Mouse (Mus musculus) cerebellum, adult 18-20 months (tissue): ENCODE results near the gene Gabbr2.

Experiments used
- DNase-seq, 2 experiments: peaks; one replicate each; pipeline ENCODE4 v3.0.0; 2021

Gabbr2 gene

GRCm38 (mm10) chr4:46991016-46991958 lies at the start of gene Gabbr2:
Gabbr2 (minus strand) TSS chr4:46991873.
- peak; percentile 82 to 87 for DNase-seq

GRCm38 (mm10) chr4:47039586-47039985 lies 47.9 kb upstream of the Gabbr2 start:
- DNase-seq = no peak

- DNase-seq = peak; percentile 87 to 89
Observed at GRCm38 (mm10) chr4:47037321-47037657, 45.6 kb upstream of the Gabbr2 start.

GRCm38 (mm10) chr4:47036486-47037320 lies 45.0 kb upstream of the Gabbr2 start:
- peak; percentile 49 to 50 for DNase-seq

- no peak for DNase-seq
Observed at GRCm38 (mm10) chr4:47035536-47035935, 43.9 kb upstream of the Gabbr2 start.

GRCm38 (mm10) chr4:47032171-47032570 lies 40.5 kb upstream of the Gabbr2 start:
- no peak for DNase-seq

- no peak for DNase-seq
Observed at GRCm38 (mm10) chr4:47028791-47029190, 37.1 kb upstream of the Gabbr2 start.

- DNase-seq = no peak
Observed at GRCm38 (mm10) chr4:47023949-47024348, 32.3 kb upstream of the Gabbr2 start.

GRCm38 (mm10) chr4:47022804-47023603 lies 31.3 kb upstream of the Gabbr2 start:
- DNase-seq = no peak

- DNase-seq = peak; percentile 68 to 82
Observed at GRCm38 (mm10) chr4:47020563-47020962, 28.9 kb upstream of the Gabbr2 start.

- no peak for DNase-seq
Observed at GRCm38 (mm10) chr4:47015156-47015555, 23.5 kb upstream of the Gabbr2 start.

GRCm38 (mm10) chr4:47012476-47012875 lies 20.8 kb upstream of the Gabbr2 start:
- DNase-seq = peak; percentile 32 to 40

- no peak for DNase-seq
Observed at GRCm38 (mm10) chr4:47010400-47011231, 18.9 kb upstream of the Gabbr2 start.

- DNase-seq = peak in 1 of 2 experiments; percentile 48
Observed at GRCm38 (mm10) chr4:47000626-47001395, 9.1 kb upstream of the Gabbr2 start.

- no peak for DNase-seq
Observed at GRCm38 (mm10) chr4:46997969-46998368, 6.3 kb upstream of the Gabbr2 start.

- DNase-seq = peak in 1 of 2 experiments; percentile 39
Observed at GRCm38 (mm10) chr4:46992827-46993473, 1.3 kb upstream of the Gabbr2 start.

GRCm38 (mm10) chr4:46991959-46992316 lies 265 bp upstream of the Gabbr2 start:
- DNase-seq = no peak

GRCm38 (mm10) chr4:46990281-46991015 lies 1.2 kb downstream of the Gabbr2 start:
- DNase-seq = peak; percentile 50 to 71

GRCm38 (mm10) chr4:46989842-46990241 lies 1.8 kb downstream of the Gabbr2 start:
- DNase-seq = peak; percentile 90 to 93

GRCm38 (mm10) chr4:46988824-46989223 lies 2.8 kb downstream of the Gabbr2 start:
- DNase-seq = peak; percentile 24 to 45
